Mouse (Mus musculus) NIH3T3 (cell line): Measurements from ENCODE around the gene Slc34a1.

ENCODE experiments used
- DNase-seq: peaks from one replicate; pipeline ENCODE4 v3.0.0-alpha.2; 2012; ENCODE audit warnings: low read depth

Gene Slc34a1

GRCm38 (mm10) chr13:55444286-55444936 is 46.4 kb downstream of the Slc34a1 start:
- peak; percentile 89 for DNase-seq

- peak; percentile 99 for DNase-seq
These were observed 46.9 kb downstream of the Slc34a1 start, which contains the start of gene Grk6 for GRCm38 (mm10) chr13:55444937-55445315. Gene Grk6, plus strand, starts transcription at chr13:55445072.

DNA sequence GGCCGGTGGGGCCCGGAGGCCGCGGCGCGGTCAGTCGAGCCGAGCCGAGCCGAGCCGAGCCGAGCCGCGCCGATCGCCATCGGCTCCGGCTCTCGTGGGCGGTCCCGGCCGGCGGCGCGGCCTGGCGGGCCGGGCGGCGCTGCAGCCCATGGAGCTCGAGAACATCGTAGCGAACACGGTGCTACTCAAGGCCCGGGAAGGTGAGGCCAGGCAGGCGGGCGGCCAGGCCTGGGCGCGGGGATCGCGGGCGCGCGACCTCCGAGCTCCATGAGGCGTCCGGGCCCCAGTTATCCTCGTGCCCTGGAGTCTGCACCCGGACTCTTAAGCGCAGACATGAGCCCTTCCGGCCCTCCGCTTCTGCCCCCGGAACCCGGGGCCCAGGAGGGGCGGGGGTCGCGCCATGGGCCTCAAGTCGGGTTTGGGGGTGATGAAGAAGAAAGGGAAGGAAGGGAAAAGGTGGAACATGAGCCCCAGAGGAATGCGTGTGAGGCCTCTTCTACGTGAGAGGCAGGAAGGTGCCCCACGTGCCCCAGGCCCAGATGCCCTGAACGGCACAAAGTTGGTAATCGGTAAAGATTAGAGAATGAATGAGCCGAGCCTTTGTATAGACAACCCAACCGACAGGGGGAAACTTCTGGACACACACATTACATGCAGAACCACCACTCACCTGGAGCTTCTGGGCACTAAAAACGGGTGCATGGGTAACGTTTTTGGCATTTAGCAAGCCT is 47.5 kb downstream of the Slc34a1 start:
- no peak for DNase-seq

DNA sequence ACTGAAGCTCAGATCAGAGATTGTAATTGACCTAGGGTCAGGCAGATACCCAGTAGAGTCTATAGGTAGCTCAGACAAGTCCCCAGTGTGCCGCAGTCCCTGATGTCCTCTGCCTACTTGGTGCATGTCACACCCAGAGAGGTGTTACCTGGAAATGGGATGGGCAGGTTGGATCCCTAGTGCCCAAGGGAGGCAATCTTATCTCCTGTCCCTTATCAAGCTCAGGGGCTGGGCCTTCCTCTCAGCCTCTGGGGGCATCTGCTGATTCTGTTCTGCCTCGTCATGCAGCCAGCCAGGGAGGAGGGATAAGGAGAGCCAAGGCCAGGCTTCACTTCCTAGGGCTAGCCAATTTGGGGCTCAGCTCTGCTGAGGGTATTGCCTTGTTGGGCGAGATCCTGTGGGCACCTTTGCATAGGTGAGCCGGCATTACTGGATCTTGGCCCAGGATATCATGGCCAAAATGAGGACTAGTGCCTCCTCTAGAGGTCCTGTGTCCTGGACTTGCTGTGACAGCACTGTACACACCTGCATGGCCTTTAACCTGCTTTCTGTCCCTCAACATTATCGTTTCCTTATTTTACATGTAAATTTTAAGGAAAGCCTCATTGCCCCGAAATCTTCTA is 48.6 kb downstream of the Slc34a1 start:
- no peak for DNase-seq

GRCm38 (mm10) chr13:55447543-55447943 is 49.6 kb downstream of the Slc34a1 start:
- DNase-seq: no peak

DNA sequence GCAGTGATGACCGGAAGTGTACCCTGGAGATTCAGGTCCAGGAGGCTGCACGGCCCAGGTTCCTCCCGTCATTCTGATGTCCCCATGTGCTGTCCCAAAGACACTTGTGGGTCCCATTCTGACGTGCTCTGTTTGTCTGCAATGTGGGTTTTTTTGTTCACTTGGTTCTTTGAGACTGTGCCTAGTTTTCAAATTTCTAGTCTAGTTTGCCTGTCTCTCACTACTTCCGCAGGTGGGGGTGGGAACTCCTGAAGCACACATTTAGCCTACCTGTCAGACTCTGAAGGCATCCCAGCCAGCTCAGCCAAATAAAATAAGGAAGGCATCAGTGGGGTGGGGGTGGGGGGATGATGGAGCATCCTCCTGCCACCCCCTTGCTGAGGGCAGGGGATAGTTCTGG is 50.1 kb downstream of the Slc34a1 start:
- no peak for DNase-seq

- no peak for DNase-seq
These were observed 51.2 kb downstream of the Slc34a1 start for GRCm38 (mm10) chr13:55449205-55449604.

DNA sequence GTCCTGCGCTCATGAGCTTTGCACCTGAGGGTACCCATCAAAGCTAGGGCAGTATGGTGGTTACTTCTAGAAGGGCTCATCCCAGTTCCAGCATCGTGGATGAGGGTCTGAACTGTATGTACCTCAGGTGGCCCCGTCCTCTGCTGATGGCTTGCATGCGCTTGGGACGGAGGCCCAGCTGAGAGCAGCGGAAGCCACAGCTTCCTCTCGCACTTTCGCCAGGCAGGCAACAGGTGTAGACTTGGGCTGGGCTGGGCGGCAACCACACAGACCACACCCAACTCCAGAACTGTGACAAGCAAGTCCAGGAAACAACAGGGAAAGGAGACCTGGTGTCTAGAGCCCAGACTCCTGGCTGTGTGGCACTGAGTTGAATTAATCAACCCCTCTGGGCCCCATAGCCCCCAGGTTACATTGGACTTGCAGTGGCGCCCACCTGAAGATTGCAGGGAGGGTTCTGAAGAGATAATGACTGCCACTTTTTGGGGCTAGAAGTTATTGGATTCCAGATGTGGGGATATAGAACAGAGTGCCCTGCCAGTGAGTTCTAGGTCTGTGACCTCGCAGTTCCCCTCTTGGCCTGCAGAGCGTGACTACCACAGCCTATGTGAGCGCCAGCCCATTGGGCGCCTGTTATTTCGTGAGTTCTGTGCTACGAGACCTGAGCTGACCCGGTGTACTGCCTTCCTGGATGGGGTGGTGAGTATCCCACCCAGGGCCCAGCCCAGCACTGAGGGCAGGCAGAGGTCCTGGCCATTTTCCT is 51.9 kb downstream of the Slc34a1 start:
- DNase-seq: no peak

- DNase-seq: peak; percentile 57
These were observed 52.6 kb downstream of the Slc34a1 start for GRCm38 (mm10) chr13:55450511-55450980.

- no peak for DNase-seq
These were observed 53.3 kb downstream of the Slc34a1 start for GRCm38 (mm10) chr13:55451296-55451695.

- DNase-seq: no peak
These were observed 54.0 kb downstream of the Slc34a1 start for GRCm38 (mm10) chr13:55451785-55452549.

DNA sequence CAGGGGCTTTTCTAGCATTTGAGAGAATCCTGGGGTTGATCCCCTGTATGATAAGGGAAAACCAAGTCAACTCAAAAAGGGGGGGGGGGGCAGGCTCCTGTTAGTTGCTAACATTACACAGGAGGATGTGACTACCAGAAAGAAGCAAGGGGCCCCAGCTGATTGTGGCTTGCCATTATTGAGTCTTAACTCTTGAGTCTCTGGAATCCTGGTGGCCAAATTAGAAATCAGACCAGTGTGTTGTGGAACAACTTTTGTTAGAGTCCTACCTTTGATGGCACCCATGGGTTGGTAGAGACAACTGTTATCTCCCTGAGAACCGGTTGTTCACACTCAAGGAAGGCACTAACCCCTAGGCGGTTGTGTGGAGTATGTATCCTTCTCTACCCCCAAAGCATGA is 65.0 kb downstream of the Slc34a1 start:
- no peak for DNase-seq

- no peak for DNase-seq
These were observed 65.5 kb downstream of the Slc34a1 start for GRCm38 (mm10) chr13:55463399-55464026.

- peak; percentile 69 for DNase-seq
These were observed 66.3 kb downstream of the Slc34a1 start, which contains the start of gene Prr7 for GRCm38 (mm10) chr13:55464027-55464884. Gene Prr7, plus strand, starts transcription at chr13:55464267.

GRCm38 (mm10) chr13:55465184-55465583 is 67.2 kb downstream of the Slc34a1 start:
- DNase-seq: peak; percentile 82
